Mouse (Mus musculus) kidney, embryonic 14.5 days (tissue): ENCODE results near the gene H3f3a. TPM values are rescaled to one million over a fixed set of nuclear protein-coding genes. Genes with fewer than 3 reads are reported as not detected.

ENCODE experiments used
- ATAC-seq: fragments of 200-750 bp; cut with Nextera tagmentation; 2 replicates; pipeline ENCODE4 v1.8.0; 2017; ENCODE audit warnings: moderate number of reproducible peaks, mild to moderate bottlenecking, moderate TSS enrichment, moderate library complexity; ENCODE audit not compliant: low FRiP score, low TSS enrichment
- H3K27ac ChIP-seq: fragments of 300-500 bp; sonication (generic); 2 replicates; pipeline ENCODE4 v1.5.1; 2014; ENCODE audit warnings: low read depth, mild to moderate bottlenecking, low read length, moderate library complexity, mixed read lengths
- H3K27me3 ChIP-seq: fragments of 300-500 bp; sonication (generic); 2 replicates; pipeline ENCODE4 v1.6.1; 2014; ENCODE audit warnings: mild to moderate bottlenecking, low read length; ENCODE audit not compliant: control insufficient read depth, insufficient read depth
- H3K36me3 ChIP-seq: fragments of 300-500 bp; sonication (generic); 2 replicates; pipeline ENCODE4 v1.6.1; 2014; ENCODE audit warnings: low read length, mixed read lengths; ENCODE audit not compliant: control insufficient read depth, insufficient read depth
- H3K4me1 ChIP-seq: fragments of 300-500 bp; sonication (generic); 2 replicates; pipeline ENCODE4 v1.6.1; 2014; ENCODE audit warnings: low read length, mixed read lengths; ENCODE audit not compliant: control insufficient read depth, insufficient read depth
- H3K4me2 ChIP-seq: fragments of 300-500 bp; sonication (generic); replicated peaks from 2 replicates; pipeline ENCODE4 v1.6.1; 2014; ENCODE audit warnings: low read depth, mild to moderate bottlenecking, low read length
- H3K4me3 ChIP-seq: fragments of 300-500 bp; sonication (generic); 2 replicates; pipeline ENCODE4 v1.5.1; 2014; ENCODE audit warnings: mild to moderate bottlenecking, low read length
- H3K9ac ChIP-seq: fragments of 300-500 bp; sonication (generic); 2 replicates; pipeline ENCODE4 v1.6.1; 2014; ENCODE audit warnings: low read depth, mild to moderate bottlenecking, low read length, moderate library complexity
- H3K9me3 ChIP-seq: fragments of 300-500 bp; sonication (generic); 2 replicates; pipeline ENCODE4 v1.6.1; 2016; ENCODE audit warnings: low read length; ENCODE audit not compliant: control insufficient read depth
- WGBS: fragments of 180-500 bp; shearing (Covaris S2); extraction: QIAGEN DNeasy Blood & Tissue Kit; methylation state at CpG from one replicate; pipeline ENCODE4 v1.1.7; 2014; 5-methylcytosine and 5-hydroxymethylcytosine counted together
- polyA plus RNA-seq: library from polyadenylated mRNA; unstranded; fragments of >200 nt; fragmentation: Nextera tagmentation; extraction: Ambion mirVana; gene quantifications from 2 replicates; pipeline ENCODE4 v1.2.1, GENCODE M21; 2014

Gene H3f3a
- polyA plus RNA-seq, 1 experiment from 2014 or later = 2,845 TPM

- Histone ChIP-seq H3K9me3 (no peaks in the 10 kb centered on the region), H3K27me3 (no peaks in the 10 kb centered on the region), H3K27ac (no peak overlapping the region), H3K4me1 (peaks cover 9% of the 10 kb centered on the region; the same call in 1 of the 2 replicates), H3K36me3 (no peaks in the 10 kb centered on the region), H3K9ac (no peak overlapping the region), H3K4me3 (no peak overlapping the region), H3K4me2 (no peak overlapping the region)
- WGBS = 82% methylated on average over 11 of the region's 11 CpGs
- ATAC-seq = no peak
Measured at GRCm38 (mm10) chr1:180829775-180830174, 16.0 kb upstream of the H3f3a start.

GRCm38 (mm10) chr1:180826634-180827033, 12.9 kb upstream of the H3f3a start:
- H3K9ac ChIP-seq = no peak overlapping the region
- H3K4me1 ChIP-seq = peaks cover 9% of the 10 kb centered on the region; the same call in 1 of the 2 replicates
- ATAC-seq = no peak
- no peak overlapping the region for H3K4me2 ChIP-seq
- no peaks in the 10 kb centered on the region for H3K27me3 ChIP-seq
- H3K9me3 ChIP-seq = no peaks in the 10 kb centered on the region
- H3K4me3 ChIP-seq = no peak overlapping the region
- no peaks in the 10 kb centered on the region for H3K36me3 ChIP-seq
- no peak overlapping the region for H3K27ac ChIP-seq
- 94% methylated on average over 4 of the region's 4 CpGs for WGBS

- Histone ChIP-seq H3K36me3 (no peaks in the 10 kb centered on the region), H3K27me3 (no peaks in the 10 kb centered on the region), H3K4me2 (no peak overlapping the region), H3K9ac (no peak overlapping the region), H3K27ac (no peak overlapping the region), H3K9me3 (no peaks in the 10 kb centered on the region), H3K4me1 (no peaks in the 10 kb centered on the region), H3K4me3 (no peak overlapping the region)
- WGBS = 75% methylated on average over 3 of the region's 3 CpGs
- no peak for ATAC-seq
Measured at GRCm38 (mm10) chr1:180824721-180825120, 11.0 kb upstream of the H3f3a start.

GRCm38 (mm10) chr1:180823716-180824115, 10.0 kb upstream of the H3f3a start:
- no peak overlapping the region for H3K4me2 ChIP-seq
- H3K27me3 ChIP-seq = no peaks in the 10 kb centered on the region
- no peaks in the 10 kb centered on the region for H3K4me1 ChIP-seq
- H3K9me3 ChIP-seq = no peaks in the 10 kb centered on the region
- H3K36me3 ChIP-seq = no peaks in the 10 kb centered on the region
- no peak for ATAC-seq
- H3K27ac ChIP-seq = no peak overlapping the region
- no peak overlapping the region for H3K4me3 ChIP-seq
- 82% methylated on average over 3 of the region's 3 CpGs for WGBS
- no peak overlapping the region for H3K9ac ChIP-seq

- no peak for ATAC-seq
- no peaks in the 10 kb centered on the region for H3K4me1 ChIP-seq
- no peak overlapping the region for H3K4me2 ChIP-seq
- H3K36me3 ChIP-seq = no peaks in the 10 kb centered on the region
- no peak overlapping the region for H3K9ac ChIP-seq
- no peak overlapping the region for H3K4me3 ChIP-seq
- H3K9me3 ChIP-seq = no peaks in the 10 kb centered on the region
- H3K27me3 ChIP-seq = no peaks in the 10 kb centered on the region
- H3K27ac ChIP-seq = no peak overlapping the region
- 82% methylated on average over 5 of the region's 5 CpGs for WGBS
Measured at GRCm38 (mm10) chr1:180822276-180822675, 8.5 kb upstream of the H3f3a start.

GRCm38 (mm10) chr1:180821101-180821500, 7.4 kb upstream of the H3f3a start:
- WGBS = 84% methylated on average over 6 of the region's 6 CpGs

GRCm38 (mm10) chr1:180818000-180818399, 4.3 kb upstream of the H3f3a start:
- Histone ChIP-seq H3K4me1 (peaks cover 6% of the 10 kb centered on the region; the same call in 1 of the 2 replicates), H3K9me3 (no peaks in the 10 kb centered on the region), H3K27me3 (no peaks in the 10 kb centered on the region), H3K27ac (no peak overlapping the region; the same call in 1 of the 2 replicates), H3K9ac (no peak overlapping the region), H3K4me2 (no peak overlapping the region), H3K36me3 (no peaks in the 10 kb centered on the region), H3K4me3 (no peak overlapping the region)
- WGBS = 69% methylated on average over 2 of the region's 2 CpGs
- no peak for ATAC-seq

More at GRCm38 (mm10) chr1:180821101-180821500, 7.4 kb upstream of the H3f3a start:
- Histone ChIP-seq H3K27me3 (no peaks in the 10 kb centered on the region), H3K4me1 (no peaks in the 10 kb centered on the region), H3K36me3 (no peaks in the 10 kb centered on the region), H3K9me3 (no peaks in the 10 kb centered on the region), H3K4me2 (no peak overlapping the region), H3K9ac (no peak overlapping the region), H3K27ac (no peak overlapping the region), H3K4me3 (no peak overlapping the region)
- ATAC-seq = no peak

GRCm38 (mm10) chr1:180815371-180816024, 1.8 kb upstream of the H3f3a start:
- Histone ChIP-seq H3K4me3 (no peak overlapping the region), H3K27ac (no peak overlapping the region), H3K9ac (peak overlapping the region; percentile 24; the same call in 1 of the 2 replicates), H3K36me3 (peaks cover 3% of the 10 kb centered on the region; the same call in 1 of the 2 replicates), H3K4me1 (peaks cover 6% of the 10 kb centered on the region; the same call in 1 of the 2 replicates), H3K27me3 (no peaks in the 10 kb centered on the region), H3K9me3 (no peaks in the 10 kb centered on the region), H3K4me2 (no peak overlapping the region)
- WGBS = 76% methylated on average over 12 of the region's 12 CpGs
- ATAC-seq = no peak

GRCm38 (mm10) chr1:180813409-180813884, 296 bp downstream of the H3f3a start:
- peak overlapping the region; percentile 73 for H3K4me2 ChIP-seq
- peaks cover 21% of the 10 kb centered on the region for H3K36me3 ChIP-seq
- H3K4me1 ChIP-seq = peaks cover 6% of the 10 kb centered on the region; the same call in 1 of the 2 replicates
- WGBS = 2% methylated on average over 60 of the region's 65 CpGs
- H3K4me3 ChIP-seq = peak overlapping the region; percentile 95
- peak overlapping the region; percentile 99 for H3K9ac ChIP-seq
- no peaks in the 10 kb centered on the region for H3K9me3 ChIP-seq
- ATAC-seq = peak; percentile 95
- no peaks in the 10 kb centered on the region for H3K27me3 ChIP-seq
- H3K27ac ChIP-seq = peak overlapping the region; percentile 99
